Mouse (Mus musculus) adrenal gland, adult (tissue): ENCODE measurements at regions not wholly inside any gene's neighbourhood (a gene's known extent, or its start where the extent isn't known, plus 50 kb on each side); places are given as distances from the start of the nearest gene placed in this dataset.

Experiments
- DNase-seq, 2 experiments: peaks; one replicate each; pipeline ENCODE4 v3.0.0; 2022 to 2023; ENCODE audit warnings: low spot score in 1 of 2; ENCODE audit not compliant: inconsistent age in 2 of 2

GRCm38 (mm10) chr10:66102103-66102502, 993.8 kb upstream of the Jmjd1c start:
- no peak for DNase-seq

GRCm38 (mm10) chr10:66131361-66131760, 964.6 kb upstream of the Jmjd1c start:
- DNase-seq, result no peak

- no peak for DNase-seq
Measured at GRCm38 (mm10) chr10:66132025-66132424, 963.9 kb upstream of the Jmjd1c start.

GRCm38 (mm10) chr10:66142413-66142812, 953.5 kb upstream of the Jmjd1c start:
- no peak for DNase-seq

- no peak for DNase-seq
Measured at GRCm38 (mm10) chr10:66142910-66143309, 953.0 kb upstream of the Jmjd1c start.

GRCm38 (mm10) chr10:66150966-66151365, 945.0 kb upstream of the Jmjd1c start:
- DNase-seq, result no peak

GRCm38 (mm10) chr10:66152777-66153176, 943.1 kb upstream of the Jmjd1c start:
- no peak for DNase-seq

- no peak for DNase-seq
Measured at GRCm38 (mm10) chr10:66160916-66161556, 934.9 kb upstream of the Jmjd1c start.

GRCm38 (mm10) chr10:66172803-66173202, 923.1 kb upstream of the Jmjd1c start:
- no peak for DNase-seq

GRCm38 (mm10) chr10:66177318-66177717, 918.6 kb upstream of the Jmjd1c start:
- no peak for DNase-seq

- no peak for DNase-seq
Measured at GRCm38 (mm10) chr10:66181231-66181630, 914.7 kb upstream of the Jmjd1c start.

- DNase-seq, result no peak
Measured at GRCm38 (mm10) chr10:66183069-66183468, 912.9 kb upstream of the Jmjd1c start.

- no peak for DNase-seq
Measured at GRCm38 (mm10) chr10:66187038-66187437, 908.9 kb upstream of the Jmjd1c start.

GRCm38 (mm10) chr10:66201115-66201514, 894.8 kb upstream of the Jmjd1c start:
- no peak for DNase-seq

GRCm38 (mm10) chr10:66228123-66228522, 867.8 kb upstream of the Jmjd1c start:
- no peak for DNase-seq

- DNase-seq, result no peak
Measured at GRCm38 (mm10) chr10:66234370-66234916, 861.5 kb upstream of the Jmjd1c start.

GRCm38 (mm10) chr10:66256377-66256776, 839.5 kb upstream of the Jmjd1c start:
- DNase-seq, result no peak

GRCm38 (mm10) chr10:66270647-66271270, 825.2 kb upstream of the Jmjd1c start:
- DNase-seq, result no peak

- DNase-seq, result no peak
Measured at GRCm38 (mm10) chr10:66295628-66296027, 800.3 kb upstream of the Jmjd1c start.

GRCm38 (mm10) chr10:66303235-66303780, 792.6 kb upstream of the Jmjd1c start:
- DNase-seq, result no peak

- no peak for DNase-seq
Measured at GRCm38 (mm10) chr10:66304901-66305300, 791.0 kb upstream of the Jmjd1c start.

- DNase-seq, result no peak
Measured at GRCm38 (mm10) chr10:66331166-66331565, 764.8 kb upstream of the Jmjd1c start.
